Mouse (Mus musculus) midbrain, embryonic 14.5 days (tissue): Measurements from ENCODE around the gene Tmem182. TPM values are rescaled to one million over a fixed set of nuclear protein-coding genes. Genes with fewer than 3 reads are reported as not detected.

Experiments
- ATAC-seq: fragments of 200-750 bp; cut with Nextera tagmentation; 2 replicates; pipeline ENCODE4 v1.8.0; 2017; ENCODE audit warnings: moderate number of reproducible peaks, moderate library complexity; ENCODE audit not compliant: low FRiP score, low TSS enrichment
- DNase-seq: peaks from one replicate; pipeline ENCODE4 v3.0.0-alpha.2; 2015
- H3K27ac ChIP-seq: fragments of 300-500 bp; sonication (generic); replicated peaks from 2 replicates; pipeline ENCODE4 v1.5.1; 2014; ENCODE audit warnings: mild to moderate bottlenecking, low read depth, low read length, moderate library complexity
- H3K27me3 ChIP-seq: fragments of 300-500 bp; sonication (generic); 2 replicates; pipeline ENCODE4 v1.6.1; 2014; ENCODE audit warnings: low read length, control low read depth, mixed read lengths; ENCODE audit not compliant: control insufficient read depth, insufficient read depth
- H3K36me3 ChIP-seq: fragments of 300-500 bp; sonication (generic); 2 replicates; pipeline ENCODE4 v1.6.1; 2014; ENCODE audit warnings: low read length, control low read depth; ENCODE audit not compliant: control insufficient read depth, insufficient read depth
- H3K4me1 ChIP-seq: fragments of 300-500 bp; sonication (generic); 2 replicates; pipeline ENCODE4 v1.6.1; 2014; ENCODE audit warnings: mild to moderate bottlenecking, antibody characterized with exemption, low read length, control low read depth; ENCODE audit not compliant: control insufficient read depth, insufficient read depth
- H3K4me2 ChIP-seq: fragments of 300-500 bp; sonication (generic); 2 replicates; pipeline ENCODE4 v1.6.1; 2014; ENCODE audit warnings: mild to moderate bottlenecking, low read length, moderate library complexity
- H3K4me3 ChIP-seq: fragments of 300-500 bp; sonication (generic); replicated peaks from 2 replicates; pipeline ENCODE4 v1.5.1; 2014; ENCODE audit warnings: low read depth, low read length
- H3K9ac ChIP-seq: fragments of 300-500 bp; sonication (generic); replicated peaks from 2 replicates; pipeline ENCODE4 v1.6.1; 2014; ENCODE audit warnings: mild to moderate bottlenecking, low read length, moderate library complexity
- H3K9me3 ChIP-seq: fragments of 300-500 bp; sonication (generic); 2 replicates; pipeline ENCODE4 v1.6.1; 2016; ENCODE audit warnings: low read length, control low read depth, mixed read lengths; ENCODE audit not compliant: control insufficient read depth
- WGBS: fragments of 180-500 bp; shearing (Covaris S2); extraction: QIAGEN DNeasy Blood & Tissue Kit; methylation state at CpG from one replicate; pipeline ENCODE4 v1.1.7; 2014; 5-methylcytosine and 5-hydroxymethylcytosine counted together
- polyA plus RNA-seq: library from polyadenylated mRNA; unstranded; fragments of >200 nt; fragmentation: Nextera tagmentation; extraction: Ambion mirVana; gene quantifications from 2 replicates; pipeline ENCODE4 v1.2.1, GENCODE M21; 2014

Gene Tmem182
- polyA plus RNA-seq, 1 experiment from 2014 or later, result 0.08 TPM

DNA sequence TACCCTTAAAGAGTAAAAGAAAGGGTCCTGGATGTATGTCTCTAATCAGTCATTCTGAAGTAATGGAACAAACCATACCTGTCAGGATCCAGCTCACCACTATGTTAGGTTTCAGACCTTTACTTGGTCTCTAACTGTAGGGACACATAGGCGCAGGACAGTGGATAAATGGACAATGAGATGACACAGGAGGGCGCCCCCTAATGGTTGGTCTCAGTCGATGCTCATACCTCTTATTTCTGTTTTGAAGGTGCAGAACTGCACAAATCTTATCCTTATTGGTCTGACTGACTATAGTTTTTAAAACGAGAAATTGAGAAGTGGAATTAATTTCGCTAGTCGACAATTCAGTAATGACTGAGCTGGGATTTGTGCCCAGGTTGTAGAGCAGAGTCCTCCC lies 79.5 kb downstream of the Tmem182 start:
- DNase-seq, result no peak
- Histone ChIP-seq H3K27me3 (no peaks in the 10 kb centered on the region), H3K36me3 (no peaks in the 10 kb centered on the region), H3K27ac (no peak overlapping the region), H3K4me2 (no peak overlapping the region), H3K9ac (no peak overlapping the region), H3K4me1 (0 out of 2 replicates have a peak, but pooled peaks cover 2% of the 10 kb centered on the region), H3K9me3 (no peaks in the 10 kb centered on the region), H3K4me3 (no peak overlapping the region)
- WGBS, result 79% methylated on average over 6 of the region's 6 CpGs
- no peak for ATAC-seq

DNA sequence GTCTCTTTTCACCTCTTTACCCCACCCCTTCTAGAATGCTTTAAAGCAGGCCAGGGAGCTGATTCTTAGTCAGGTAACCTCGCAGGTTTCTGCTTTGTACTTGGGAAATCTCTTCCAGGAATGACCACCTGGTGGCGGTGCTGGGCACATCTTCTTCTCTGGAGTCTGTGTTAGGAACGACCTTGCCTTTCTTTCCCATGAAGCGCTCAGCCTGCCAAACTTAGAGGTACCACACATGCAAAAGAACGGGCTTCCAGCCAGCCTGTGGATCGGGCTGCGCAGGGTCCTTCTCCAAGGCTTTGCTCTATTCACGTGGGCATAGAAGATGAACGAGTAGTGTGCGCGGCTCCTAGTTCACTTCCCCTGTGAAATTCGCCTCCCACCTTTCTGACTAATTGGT lies 82.3 kb downstream of the Tmem182 start:
- H3K27ac ChIP-seq, result no peak overlapping the region
- WGBS, result 38% methylated on average over 12 of the region's 12 CpGs
- no peak overlapping the region for H3K4me3 ChIP-seq
- H3K9ac ChIP-seq, result no peak overlapping the region
- H3K27me3 ChIP-seq, result no peaks in the 10 kb centered on the region
- no peaks in the 10 kb centered on the region for H3K36me3 ChIP-seq
- H3K4me1 ChIP-seq, result peaks cover 12% of the 10 kb centered on the region; the same call in 1 of the 2 replicates
- ATAC-seq, result peak; percentile 55; the same call in 1 of the 2 replicates
- H3K4me2 ChIP-seq, result no peak overlapping the region
- DNase-seq, result peak; percentile 89
- no peaks in the 10 kb centered on the region for H3K9me3 ChIP-seq

DNA sequence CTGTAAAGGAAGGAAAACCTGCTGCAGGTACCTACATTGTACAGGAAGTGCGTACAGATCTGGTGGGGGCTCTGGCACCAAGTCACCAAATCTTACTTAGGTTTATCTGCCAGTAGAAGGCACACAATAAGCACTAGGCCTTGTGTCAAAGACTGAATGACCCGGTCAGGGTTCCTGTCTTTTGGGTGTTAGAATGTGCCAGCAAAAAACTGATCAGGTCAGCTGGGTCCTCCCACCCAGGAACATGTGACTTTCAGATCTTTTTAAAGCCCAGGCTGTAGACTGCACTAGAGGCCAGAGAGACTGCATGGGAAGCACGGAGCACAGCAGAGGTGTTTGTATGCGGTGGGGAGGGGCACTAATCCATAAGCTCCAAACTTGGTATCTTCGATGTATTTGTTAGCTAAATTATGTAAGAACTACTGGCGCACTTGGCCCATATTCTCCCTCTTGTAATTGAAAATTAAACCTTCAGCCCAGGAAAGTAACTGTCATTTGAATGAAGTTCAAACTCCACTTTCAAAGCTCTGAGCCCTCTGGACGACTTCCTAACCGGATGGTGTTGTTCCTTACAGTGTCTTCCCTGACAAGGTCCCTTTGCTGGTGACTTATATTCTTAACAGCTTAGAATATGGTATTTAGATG lies 83.1 kb downstream of the Tmem182 start:
- DNase-seq (no peak), ATAC-seq (no peak)
- no peaks in the 10 kb centered on the region for H3K27me3 ChIP-seq
- H3K36me3 ChIP-seq, result no peaks in the 10 kb centered on the region
- H3K4me2 ChIP-seq, result no peak overlapping the region
- peaks cover 12% of the 10 kb centered on the region; the same call in 1 of the 2 replicates for H3K4me1 ChIP-seq
- 86% methylated on average over 8 of the region's 8 CpGs for WGBS
- no peak overlapping the region for H3K27ac ChIP-seq
- no peaks in the 10 kb centered on the region for H3K9me3 ChIP-seq
- no peak overlapping the region for H3K4me3 ChIP-seq
- no peak overlapping the region for H3K9ac ChIP-seq

DNA sequence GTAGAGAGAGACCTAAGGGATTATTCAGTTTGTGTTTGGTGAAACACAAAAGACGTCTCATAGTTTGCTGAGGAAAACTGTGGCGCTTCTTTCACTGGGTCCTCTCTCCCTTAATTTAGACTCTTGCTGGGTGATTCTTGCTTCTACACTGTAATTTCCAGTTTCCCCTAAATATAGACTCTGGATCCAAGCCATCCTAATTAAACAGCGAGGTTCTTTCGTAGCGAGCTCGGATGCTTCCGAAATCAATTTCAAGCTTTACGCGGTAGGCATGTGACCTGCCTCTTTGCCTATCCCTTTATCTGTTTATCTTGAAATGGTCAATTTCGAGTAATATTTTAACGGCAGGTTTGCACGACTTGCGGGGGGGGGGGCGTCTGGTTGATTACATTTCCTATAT lies 84.2 kb downstream of the Tmem182 start:
- Histone ChIP-seq H3K36me3 (no peaks in the 10 kb centered on the region), H3K4me2 (no peak overlapping the region), H3K4me1 (peaks cover 12% of the 10 kb centered on the region; the same call in 1 of the 2 replicates), H3K4me3 (no peak overlapping the region), H3K9me3 (no peaks in the 10 kb centered on the region), H3K27me3 (no peaks in the 10 kb centered on the region), H3K27ac (no peak overlapping the region), H3K9ac (no peak overlapping the region)
- DNase-seq (peak; percentile 26), ATAC-seq (no peak)
- WGBS, result 75% methylated on average over 14 of the region's 14 CpGs

DNA sequence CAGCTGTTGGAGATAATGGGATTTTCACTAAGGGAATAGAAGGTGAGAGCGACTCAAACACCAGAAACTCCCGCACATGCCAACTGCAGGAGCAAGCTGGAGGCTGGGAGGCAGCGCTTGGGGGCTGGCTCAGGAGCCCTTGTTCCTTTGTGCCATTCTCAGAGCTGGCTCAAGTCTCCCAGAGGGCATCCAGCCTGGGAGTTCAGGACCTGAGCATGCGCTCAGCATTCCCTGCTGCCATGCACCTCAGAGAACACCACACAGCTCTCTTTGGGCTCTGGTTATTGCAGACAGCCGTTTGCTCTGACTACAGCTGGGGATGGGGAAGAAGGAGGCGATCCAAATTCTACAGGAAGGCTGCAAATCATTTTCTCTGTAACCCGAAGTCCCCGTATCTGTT lies 84.8 kb downstream of the Tmem182 start:
- Histone ChIP-seq H3K4me3 (no peak overlapping the region), H3K27ac (no peak overlapping the region), H3K27me3 (no peaks in the 10 kb centered on the region), H3K4me2 (no peak overlapping the region), H3K9me3 (no peaks in the 10 kb centered on the region), H3K4me1 (peaks cover 12% of the 10 kb centered on the region; the same call in 1 of the 2 replicates), H3K9ac (no peak overlapping the region), H3K36me3 (no peaks in the 10 kb centered on the region)
- DNase-seq (peak; percentile 60), ATAC-seq (no peak)
- WGBS, result 42% methylated on average over 8 of the region's 8 CpGs

DNA sequence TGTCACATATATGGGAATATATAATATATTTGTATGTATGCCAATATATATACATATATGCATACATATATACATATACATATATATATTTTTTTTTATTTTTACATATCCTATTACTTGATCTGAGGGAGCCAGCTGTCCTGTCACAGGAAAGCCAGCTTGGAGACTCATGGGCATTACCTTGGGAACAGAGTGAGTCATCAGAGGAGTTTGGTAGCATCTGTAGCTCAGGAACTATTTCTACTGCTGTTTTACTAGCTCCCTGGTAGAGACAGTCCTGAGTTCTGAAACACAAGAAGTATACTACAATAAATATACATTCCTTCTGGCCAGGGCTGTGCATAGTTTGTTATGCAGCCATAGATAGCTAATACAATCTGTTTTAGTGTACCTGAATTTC lies 98.3 kb downstream of the Tmem182 start:
- no peaks in the 10 kb centered on the region for H3K4me1 ChIP-seq

More for the DNA sequence above, 98.3 kb downstream of the Tmem182 start:
- no peak for DNase-seq
- Histone ChIP-seq H3K27ac (no peak overlapping the region), H3K4me3 (no peak overlapping the region), H3K36me3 (no peaks in the 10 kb centered on the region), H3K9ac (no peak overlapping the region), H3K4me2 (no peak overlapping the region), H3K27me3 (no peaks in the 10 kb centered on the region), H3K9me3 (no peaks in the 10 kb centered on the region)
- no peak for ATAC-seq

Other genes starting within 250 kb of the Tmem182 start
- not detected in 2 replicates for gene Slc9a4, start 225.5 kb upstream of the Tmem182 start, polyA plus RNA-seq
- gene Slc9a2, start 125.0 kb upstream of the Tmem182 start, polyA plus RNA-seq, result 0.05 TPM in 1 of 2 replicates, not detected in the other
- 5.3 and 8.0 TPM in 2 replicates for gene Mfsd9, start 14.9 kb upstream of the Tmem182 start, polyA plus RNA-seq